Mouse (Mus musculus) ES-Bruce4 (cell line): ENCODE results near the gene Nacc1.

ENCODE experiments used
- CTCF ChIP-seq: IDR thresholded peaks from one replicate; pipeline ENCODE4 v1.8.1; 2011; ENCODE audit warnings: low read depth, low read length
- POLR2A ChIP-seq: IDR thresholded peaks from one replicate; pipeline ENCODE4 v1.8.1; 2011; ENCODE audit warnings: low read length; ENCODE audit not compliant: insufficient read depth

- TF ChIP-seq CTCF (no peak), POLR2A (no peak)
Observed at GRCm38 (mm10) chr8:84732996-84733395, 45.3 kb upstream of the Nacc1 start.
